ENCODE assay signal across 14 mouse cellular contexts in the genomic region with DNA sequence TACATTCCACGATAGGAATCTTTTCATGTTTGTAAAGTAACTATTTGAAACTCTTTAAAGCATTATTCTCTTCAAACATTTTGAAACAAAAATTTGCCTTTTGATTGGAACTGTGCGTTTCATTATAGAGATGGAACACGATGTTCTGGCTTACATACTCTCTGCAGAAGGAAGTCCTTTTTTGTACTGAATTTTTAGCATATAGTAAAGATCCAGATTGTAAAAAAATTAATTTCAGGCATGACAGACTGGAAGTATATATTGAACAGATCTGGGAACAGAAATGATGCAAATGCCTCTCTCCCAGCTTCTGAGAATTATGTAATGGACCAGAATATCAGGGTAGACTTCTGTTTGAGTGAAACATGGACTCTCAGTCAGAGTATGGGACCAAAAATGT.
"Had no signal": no experiment of that assay in that cellular context is flagged by ENCODE, and none has a peak within 500 bp of the region (broad histone marks: within the 10 kb centered on the region; RNA-seq: fewer than 3 reads in every experiment).

No protein-coding gene starts in this region.

- DNase-seq: lung, adult 18-20 months; lung, embryonic 14.5 days; lung, postnatal 10 days; lung, postnatal 4 days; right cerebral cortex, postnatal 14 days; thymus, adult 18-20 months; thymus, postnatal 14 days; thymus, postnatal 36 days had no signal

- H3K27me3 ChIP-seq: midbrain, embryonic 12.5 days; midbrain, embryonic 15.5 days; neural tube, embryonic 12.5 days; stomach, embryonic 15.5 days had no signal

- H3K27ac ChIP-seq: midbrain, embryonic 10.5 days; midbrain, embryonic 12.5 days; midbrain, embryonic 15.5 days; neural tube, embryonic 12.5 days; stomach, embryonic 15.5 days; stomach, postnatal 0 days had no signal

- ATAC-seq: midbrain, embryonic 15.5 days had no signal

- H3K4me1 ChIP-seq: midbrain, embryonic 12.5 days; midbrain, embryonic 15.5 days; neural tube, embryonic 12.5 days; stomach, embryonic 15.5 days had no signal

- H3K36me3 ChIP-seq: midbrain, embryonic 10.5 days; midbrain, embryonic 12.5 days; midbrain, embryonic 15.5 days; neural tube, embryonic 12.5 days; stomach, embryonic 15.5 days had no signal

- H3K9me3 ChIP-seq: midbrain, embryonic 10.5 days; midbrain, embryonic 12.5 days; midbrain, embryonic 15.5 days; neural tube, embryonic 12.5 days; stomach, embryonic 15.5 days had no signal

- H3K9ac ChIP-seq: lung, embryonic 14.5 days; midbrain, embryonic 12.5 days; midbrain, embryonic 15.5 days; neural tube, embryonic 12.5 days; stomach, embryonic 15.5 days had no signal

- H3K4me2 ChIP-seq: lung, embryonic 14.5 days; midbrain, embryonic 12.5 days; midbrain, embryonic 15.5 days; neural tube, embryonic 12.5 days; stomach, embryonic 15.5 days had no signal

- H3K4me3 ChIP-seq: midbrain, embryonic 10.5 days; midbrain, embryonic 12.5 days; midbrain, embryonic 15.5 days; neural tube, embryonic 12.5 days; stomach, embryonic 15.5 days had no signal
